Mouse (Mus musculus) gastrocnemius, postnatal 14 days (tissue): ENCODE measurements at regions not wholly inside any gene's neighbourhood (a gene's known extent, or its start where the extent isn't known, plus 50 kb on each side); places are given as distances from the start of the nearest gene placed in this dataset.

Experiments
- DNase-seq: peaks from one replicate; pipeline ENCODE4 v3.0.0; 2021; ENCODE audit warnings: mixed read lengths
- intact Hi-C: fragments of 180-260 bp; cut with DNase I; formaldehyde crosslinking; loops from one replicate; pipeline ENCODE4 v1.15.1; 2025; ENCODE audit warnings: low total_unique reads

DNA sequence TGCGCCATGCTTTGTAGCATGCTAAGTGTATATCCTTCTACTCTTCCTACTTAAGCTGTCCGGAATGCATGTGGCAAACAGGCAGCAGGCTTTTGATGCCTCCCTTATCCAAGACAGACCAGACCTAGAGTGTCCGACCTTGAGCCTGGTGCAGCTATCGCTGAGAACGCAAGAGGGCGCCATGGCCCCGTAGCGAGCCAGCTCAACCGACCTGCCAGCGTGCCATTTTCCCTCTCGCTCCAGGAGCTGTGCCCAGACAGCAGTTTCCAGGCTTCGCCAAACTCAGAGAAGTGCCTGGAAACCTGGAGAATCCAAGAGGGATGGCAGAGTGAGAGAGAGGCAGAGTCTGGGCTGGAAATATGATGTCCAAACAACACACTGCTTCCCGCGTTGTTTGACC is 155.8 kb upstream of the Gm12830 start:
- DNase-seq: peak; percentile 82
- intact Hi-C loops: loop anchor here (5.0 kb wide), 2 partner anchors 242 to 282 kb away; partner anchors contain the start of gene Foxd2

GRCm38 (mm10) chr4:114666238-114666978 is 155.1 kb upstream of the Gm12830 start:
- intact Hi-C loops: loop anchor here (5.0 kb wide), 2 partner anchors 241 to 281 kb away; partner anchors contain the start of gene Foxd2
- no peak for DNase-seq

GRCm38 (mm10) chr4:114666979-114667328 is 154.6 kb upstream of the Gm12830 start:
- DNase-seq: no peak
- intact Hi-C loops: loop anchor here (5.0 kb wide), 2 partner anchors 240 to 280 kb away; partner anchors contain the start of gene Foxd2

GRCm38 (mm10) chr4:114672096-114672720 is 149.3 kb upstream of the Gm12830 start:
- DNase-seq: no peak
- intact Hi-C loops: no loop called here

- intact Hi-C loops: no loop called here
- DNase-seq: no peak
Observed at GRCm38 (mm10) chr4:114676908-114677898, 144.3 kb upstream of the Gm12830 start.

DNA sequence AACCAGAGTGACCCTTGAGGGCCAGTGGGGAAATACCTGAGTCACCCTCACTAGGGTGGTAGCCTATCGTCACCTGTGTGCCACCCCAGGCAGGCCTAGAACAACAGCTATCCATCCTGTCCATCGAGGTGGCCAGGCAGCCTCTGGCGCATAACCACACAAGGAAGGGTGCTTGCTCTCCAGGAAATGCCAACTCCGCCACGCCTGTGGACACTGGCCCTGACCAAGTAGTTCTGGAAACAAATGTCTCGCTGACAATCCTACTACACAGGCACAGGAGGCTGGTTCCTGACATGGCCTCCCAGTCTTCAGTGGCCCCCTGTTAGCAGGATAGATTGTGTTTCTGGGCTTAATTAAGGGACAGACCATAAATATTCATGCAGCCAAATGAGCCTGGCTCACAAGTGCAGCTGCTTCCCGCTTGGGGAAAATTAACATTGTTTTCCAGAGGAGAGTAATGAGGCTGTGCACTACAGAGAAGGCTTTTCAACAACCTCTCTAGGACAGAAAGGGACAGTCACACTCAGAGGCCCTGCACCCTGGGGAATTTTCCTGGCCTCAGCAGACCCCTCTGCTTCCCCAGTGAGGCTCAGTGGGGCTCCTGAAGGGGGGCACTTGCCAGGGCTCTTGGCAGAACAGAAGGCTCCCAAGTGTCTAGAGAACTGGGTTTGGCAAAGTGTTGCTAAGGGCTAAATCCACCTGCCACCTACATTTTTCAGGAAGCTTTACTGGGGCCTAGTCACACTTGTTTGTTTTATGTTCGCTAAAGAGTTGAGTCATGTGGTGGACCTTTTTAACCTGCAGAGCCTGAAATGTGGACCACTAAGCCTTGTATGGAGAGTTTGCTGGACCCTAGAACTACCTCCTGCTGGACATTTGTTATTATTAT is 143.2 kb upstream of the Gm12830 start:
- intact Hi-C loops: no loop called here
- no peak for DNase-seq

- intact Hi-C loops: no loop called here
- DNase-seq: no peak
Observed at GRCm38 (mm10) chr4:114680360-114680759, 141.2 kb upstream of the Gm12830 start.

GRCm38 (mm10) chr4:114682955-114683354 is 138.6 kb upstream of the Gm12830 start:
- intact Hi-C loops: no loop called here
- DNase-seq: no peak

- intact Hi-C loops: no loop called here
Observed at GRCm38 (mm10) chr4:114683696-114684095, 137.8 kb upstream of the Gm12830 start.

GRCm38 (mm10) chr4:114684844-114685382 is 136.6 kb upstream of the Gm12830 start:
- DNase-seq: no peak
- intact Hi-C loops: no loop called here

More at GRCm38 (mm10) chr4:114683696-114684095, 137.8 kb upstream of the Gm12830 start:
- no peak for DNase-seq

- peak; percentile 28 for DNase-seq
- intact Hi-C loops: no loop called here
Observed at GRCm38 (mm10) chr4:114685454-114685853, 136.1 kb upstream of the Gm12830 start.

GRCm38 (mm10) chr4:114686091-114686490 is 135.4 kb upstream of the Gm12830 start:
- intact Hi-C loops: no loop called here
- DNase-seq: no peak

- no peak for DNase-seq
- intact Hi-C loops: no loop called here
Observed at GRCm38 (mm10) chr4:114688356-114688972, 133.1 kb upstream of the Gm12830 start.

DNA sequence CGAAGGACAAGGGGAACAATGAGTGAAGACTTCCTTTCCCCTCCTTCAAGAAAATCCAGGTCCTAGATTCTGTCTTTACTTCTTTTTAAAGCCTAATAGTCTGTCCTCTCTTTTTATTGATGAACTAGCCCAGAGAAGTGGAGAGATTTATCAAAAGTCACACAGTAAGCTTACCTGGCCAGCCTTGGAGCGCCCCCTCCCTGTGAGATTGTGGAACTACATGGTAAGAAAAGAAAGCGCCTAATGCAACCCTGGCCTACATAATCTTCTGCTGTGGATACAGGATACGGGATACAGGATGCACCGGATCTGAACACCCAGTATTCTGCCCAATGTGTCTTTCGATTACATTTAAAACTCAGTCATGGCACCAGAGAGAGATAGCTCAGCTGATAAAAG is 132.6 kb upstream of the Gm12830 start:
- DNase-seq: no peak
- intact Hi-C loops: no loop called here

- peak; percentile 15 for DNase-seq
- intact Hi-C loops: no loop called here
Observed at GRCm38 (mm10) chr4:114705586-114705985, 115.9 kb upstream of the Gm12830 start.

GRCm38 (mm10) chr4:114710182-114710909 is 111.2 kb upstream of the Gm12830 start:
- intact Hi-C loops: no loop called here
- no peak for DNase-seq

- DNase-seq: no peak
Observed at GRCm38 (mm10) chr4:114711082-114711481, 110.4 kb upstream of the Gm12830 start.

More at GRCm38 (mm10) chr4:114711082-114711481, 110.4 kb upstream of the Gm12830 start:
- intact Hi-C loops: no loop called here
